Mouse (Mus musculus) forelimb bud, embryonic 11.5 days (tissue): ENCODE measurements at regions not wholly inside any gene's neighbourhood (a gene's known extent, or its start where the extent isn't known, plus 50 kb on each side); places are given as distances from the start of the nearest gene placed in this dataset.

Experiments used
- DNase-seq: peaks from one replicate; pipeline ENCODE4 v3.0.0-alpha.2; 2012; ENCODE audit warnings: low read depth, low spot score

DNA sequence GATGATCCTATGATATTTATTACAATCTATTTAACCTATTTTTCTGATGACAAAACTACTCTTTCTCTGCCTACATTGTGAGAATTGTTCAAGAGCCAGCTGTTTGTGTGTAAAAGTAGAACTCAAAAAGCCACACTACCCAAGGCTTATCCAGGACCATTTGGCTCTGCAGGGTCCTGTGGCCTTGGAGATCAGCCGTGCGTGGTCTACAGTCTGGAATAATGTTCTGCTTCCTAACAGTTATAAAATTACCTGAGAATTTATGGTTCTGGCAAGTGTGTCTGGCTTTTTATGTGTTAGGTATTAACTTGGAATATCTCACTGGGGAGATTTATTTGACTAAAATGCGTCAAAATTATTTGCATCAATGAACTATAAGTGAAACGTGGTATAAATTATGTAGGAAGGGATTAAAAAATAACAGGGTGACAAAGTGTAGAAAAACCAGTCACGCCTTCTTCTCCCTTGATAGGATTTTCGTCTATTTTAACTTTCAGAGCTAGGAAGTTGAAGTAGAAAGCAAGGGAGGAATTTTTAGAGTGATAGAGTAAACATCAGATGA lies 1789.0 kb upstream of the Gm7489 start:
- no peak for DNase-seq

DNA sequence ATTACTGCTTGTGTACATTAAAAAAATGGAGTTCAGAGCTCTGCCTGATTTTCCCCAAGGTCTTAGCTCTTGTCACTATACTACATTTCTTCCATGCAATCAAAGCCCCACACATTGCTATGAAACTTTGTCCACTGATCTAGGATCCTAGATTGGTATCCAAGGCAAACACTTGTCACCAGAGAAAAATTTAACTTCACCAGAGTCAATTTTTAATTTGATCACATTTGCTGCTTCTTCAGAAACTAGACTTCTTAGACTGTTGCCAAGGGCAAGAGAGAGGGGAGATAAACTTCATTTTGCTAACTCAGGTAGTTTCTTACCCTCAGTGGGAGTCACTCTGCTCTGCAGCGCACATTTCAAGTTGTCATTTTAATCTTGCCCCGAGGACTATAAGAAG lies 1775.9 kb upstream of the Gm7489 start:
- DNase-seq: no peak

DNA sequence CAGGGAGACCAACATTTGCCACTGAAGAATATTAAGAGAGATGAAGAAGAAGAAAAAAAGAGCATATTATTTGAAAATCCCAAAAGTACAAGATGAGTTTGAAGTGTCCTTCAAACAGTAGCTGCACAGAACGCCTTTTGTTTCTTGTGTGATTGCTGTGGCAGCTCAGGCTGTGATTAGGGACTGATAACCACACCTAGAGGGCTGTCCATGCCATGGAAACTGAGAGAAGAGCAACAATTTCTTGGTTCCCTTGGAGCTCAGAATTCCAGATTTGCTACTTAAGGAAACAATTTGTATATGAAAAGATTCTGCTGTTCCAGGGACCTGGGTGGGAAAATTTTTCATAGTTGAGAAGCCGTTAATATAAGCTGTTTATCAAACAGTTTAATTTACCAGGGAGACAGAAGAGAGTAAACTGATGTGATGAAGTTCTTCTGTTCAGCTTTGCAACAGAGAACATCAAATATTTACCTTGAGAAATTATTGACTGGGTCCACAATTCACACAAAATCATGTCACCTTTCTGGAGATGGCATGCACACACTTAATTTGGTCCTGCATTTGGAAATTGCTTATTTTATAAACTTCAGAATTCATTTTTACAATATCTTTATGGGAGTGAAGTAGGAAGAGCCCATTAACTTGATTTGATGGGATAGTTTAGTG lies 1770.2 kb upstream of the Gm7489 start:
- DNase-seq: no peak

DNA sequence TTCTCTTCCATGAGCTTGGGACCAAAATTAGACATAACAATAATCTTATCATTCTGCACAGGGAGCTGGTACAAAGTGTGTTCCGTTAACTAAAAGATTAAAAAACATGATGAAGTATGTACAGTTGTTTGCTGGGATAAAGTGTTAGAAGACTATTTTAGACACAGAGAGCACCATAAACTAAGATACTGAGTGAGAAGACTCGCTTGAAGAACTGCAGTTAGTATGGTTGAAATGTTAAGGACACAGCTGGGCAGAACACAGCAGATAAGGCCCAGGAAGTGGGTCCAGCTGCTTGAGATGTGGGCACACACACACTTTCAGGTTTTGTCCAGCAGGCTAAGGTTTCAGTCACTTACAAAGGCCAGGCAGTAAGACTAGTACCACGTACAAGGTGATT lies 1748.0 kb upstream of the Gm7489 start:
- no peak for DNase-seq

DNA sequence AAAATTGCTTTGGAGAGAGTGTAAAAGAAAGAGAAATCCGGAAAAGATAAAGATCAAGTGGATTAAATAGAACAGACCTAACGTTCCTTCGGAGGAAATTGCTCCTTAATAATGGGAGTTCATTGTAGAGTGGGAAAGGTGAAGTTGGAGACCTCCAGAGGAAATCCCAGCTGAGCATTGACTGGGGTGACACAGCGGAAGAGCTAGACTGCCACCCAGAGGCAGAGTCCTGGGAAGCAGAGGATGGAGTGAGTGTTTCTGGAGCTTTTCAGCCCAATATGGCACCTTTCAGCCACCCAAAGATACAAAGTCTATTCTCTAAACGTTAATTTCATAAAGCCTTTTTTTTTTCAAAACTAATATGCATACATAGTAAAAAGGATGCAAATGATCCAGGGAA lies 1731.3 kb upstream of the Gm7489 start:
- peak; percentile 43 for DNase-seq

DNA sequence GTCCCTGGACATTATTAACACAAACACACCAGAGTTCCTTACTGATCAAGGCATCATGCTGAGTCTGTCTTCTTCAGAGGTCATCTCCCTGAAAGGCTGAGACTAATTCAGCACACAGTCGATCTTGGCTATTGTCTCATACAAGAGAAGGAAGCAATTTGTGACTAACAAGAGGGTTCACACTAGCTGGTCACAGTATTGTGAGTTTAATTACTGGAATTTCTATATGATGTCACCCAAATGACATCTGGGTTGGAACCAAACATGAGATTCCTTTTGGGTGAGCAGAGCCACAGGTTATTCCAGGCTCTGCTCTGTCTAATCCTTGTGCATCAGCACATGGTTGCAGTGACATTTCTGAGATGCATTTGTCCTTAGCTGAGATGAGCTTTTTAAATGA lies 1728.9 kb upstream of the Gm7489 start:
- no peak for DNase-seq

DNA sequence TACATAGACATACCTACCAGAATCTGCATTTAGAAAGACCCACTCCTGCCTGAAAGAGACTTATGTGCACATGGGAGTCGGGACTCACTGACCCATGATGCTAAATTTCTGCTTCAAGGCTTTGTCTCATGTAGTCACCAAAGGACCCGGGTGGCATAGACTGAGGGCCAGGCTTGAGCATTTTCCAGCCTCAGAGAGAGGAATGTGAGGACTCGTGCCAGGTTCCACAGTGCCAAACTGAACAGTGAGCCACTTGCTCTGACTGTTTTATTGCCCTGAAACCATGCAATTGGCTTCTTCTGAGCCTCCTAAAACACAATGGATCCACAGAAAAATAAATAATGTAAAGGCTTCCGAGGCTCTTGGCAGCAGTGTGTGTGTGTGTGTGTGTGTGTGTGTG lies 1727.9 kb upstream of the Gm7489 start:
- DNase-seq: no peak

DNA sequence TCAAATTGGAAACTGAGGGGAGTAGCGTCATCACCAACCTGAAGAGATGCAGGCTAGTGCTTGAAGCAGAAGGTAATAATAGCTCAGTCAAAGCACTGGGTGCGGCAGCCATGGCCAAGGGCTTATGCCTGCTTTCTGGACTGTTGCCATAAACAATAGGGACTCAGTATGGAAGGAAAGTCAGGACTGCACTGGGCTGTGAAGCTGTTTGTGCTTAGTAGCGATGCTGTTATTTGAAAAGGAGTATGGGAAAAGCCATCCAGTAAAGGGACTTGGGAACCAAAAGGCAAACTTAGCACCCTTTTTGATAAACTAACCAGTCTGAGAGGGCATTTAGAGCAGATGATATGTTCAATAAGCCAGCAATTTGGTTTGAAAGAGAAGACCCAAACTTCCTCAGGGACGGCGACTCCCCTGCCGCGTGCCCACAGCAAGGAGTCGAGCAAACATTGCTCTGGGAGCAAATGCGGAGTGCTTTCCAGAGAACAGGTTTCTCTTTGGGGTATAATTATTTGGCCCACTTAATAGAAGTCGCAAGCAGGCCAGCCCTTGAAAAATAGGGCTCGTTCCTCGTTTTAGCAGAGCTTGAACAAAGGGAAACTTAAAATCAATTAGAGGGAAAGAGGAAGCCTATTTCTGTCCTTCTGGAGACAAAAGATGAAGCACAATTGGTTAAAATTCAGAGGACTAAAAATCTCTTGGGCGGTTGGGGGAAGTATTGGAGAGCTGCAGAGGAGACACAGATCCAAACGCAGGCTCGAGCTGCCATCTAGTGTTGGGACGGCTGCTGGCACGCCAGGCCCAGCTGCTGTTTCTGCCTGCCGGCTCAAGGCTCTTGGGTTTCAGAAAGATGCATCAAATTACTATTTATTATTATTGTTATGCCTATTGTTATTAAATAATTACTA lies 1724.3 kb upstream of the Gm7489 start:
- peak; percentile 77 for DNase-seq

DNA sequence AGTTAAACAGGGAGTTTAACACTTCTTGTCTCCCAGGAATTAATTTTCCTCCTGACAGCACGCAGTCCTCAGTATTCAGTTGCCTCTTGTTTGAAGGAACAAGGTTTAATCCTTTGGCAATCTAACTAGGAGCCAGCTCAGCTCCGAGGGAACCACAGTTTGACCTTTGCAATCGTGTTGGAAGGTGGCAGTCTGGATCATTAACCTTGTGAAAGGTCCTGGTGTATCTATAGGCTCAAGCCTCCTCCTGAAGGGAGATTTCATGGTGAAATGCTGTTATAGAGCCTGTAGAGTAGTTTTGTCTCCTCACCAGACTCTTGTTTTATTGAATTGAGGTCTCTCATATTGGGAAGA lies 1723.6 kb upstream of the Gm7489 start:
- peak; percentile 21 for DNase-seq

DNA sequence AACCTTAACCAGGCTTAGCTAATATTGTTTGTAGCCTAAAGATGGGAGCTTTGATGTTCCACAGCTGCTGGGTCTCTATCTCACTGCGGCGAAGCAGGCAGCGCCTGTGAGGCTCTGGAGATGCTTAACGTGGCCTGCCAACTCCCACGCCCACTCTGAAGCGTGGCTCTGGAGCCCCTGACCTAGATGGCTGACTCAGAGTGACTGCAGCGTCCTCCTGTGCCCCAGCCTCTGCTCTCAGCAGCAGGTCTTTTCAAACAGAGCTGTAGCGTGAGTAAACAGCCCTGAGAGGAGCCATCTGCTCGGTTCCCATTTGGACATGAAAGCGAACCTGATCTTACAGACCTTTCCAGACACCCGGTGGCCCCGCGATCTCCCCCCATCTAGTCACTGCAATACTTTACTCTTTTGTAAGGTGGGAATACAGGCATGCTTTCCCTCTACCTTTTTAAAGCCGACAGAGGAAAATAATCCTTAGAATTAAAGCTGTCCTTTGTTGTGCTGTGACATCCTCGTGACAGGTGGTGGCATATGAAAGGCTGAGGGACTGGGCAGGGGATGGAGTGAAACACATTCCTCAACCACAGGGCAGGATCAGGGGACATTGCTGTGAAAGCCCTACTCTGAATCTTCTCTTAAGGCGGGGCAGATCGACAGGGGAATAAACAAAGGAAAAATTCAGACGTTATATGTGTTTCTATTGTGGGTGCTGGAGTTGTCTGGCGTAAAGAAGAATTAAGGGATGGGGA lies 1723.0 kb upstream of the Gm7489 start:
- peak; percentile 12 for DNase-seq

DNA sequence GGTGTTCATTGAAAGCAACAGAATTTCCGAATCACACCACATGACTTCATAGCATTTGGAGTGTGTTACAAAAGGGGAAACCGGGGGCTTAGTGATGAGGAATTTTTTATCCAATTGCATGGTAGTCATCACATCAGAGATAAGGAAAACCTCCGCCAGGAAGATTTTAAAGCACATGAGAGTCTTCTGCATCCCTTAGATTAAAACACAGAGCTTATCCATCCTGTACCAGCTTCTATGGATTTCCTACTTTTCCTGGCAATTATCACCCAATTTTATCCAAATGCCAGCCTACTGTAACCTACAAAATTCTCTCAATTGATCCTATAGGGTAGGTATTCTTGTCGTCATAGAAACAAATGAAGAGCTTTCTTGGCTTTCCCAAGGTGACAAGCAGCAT lies 1718.6 kb upstream of the Gm7489 start:
- DNase-seq: no peak

DNA sequence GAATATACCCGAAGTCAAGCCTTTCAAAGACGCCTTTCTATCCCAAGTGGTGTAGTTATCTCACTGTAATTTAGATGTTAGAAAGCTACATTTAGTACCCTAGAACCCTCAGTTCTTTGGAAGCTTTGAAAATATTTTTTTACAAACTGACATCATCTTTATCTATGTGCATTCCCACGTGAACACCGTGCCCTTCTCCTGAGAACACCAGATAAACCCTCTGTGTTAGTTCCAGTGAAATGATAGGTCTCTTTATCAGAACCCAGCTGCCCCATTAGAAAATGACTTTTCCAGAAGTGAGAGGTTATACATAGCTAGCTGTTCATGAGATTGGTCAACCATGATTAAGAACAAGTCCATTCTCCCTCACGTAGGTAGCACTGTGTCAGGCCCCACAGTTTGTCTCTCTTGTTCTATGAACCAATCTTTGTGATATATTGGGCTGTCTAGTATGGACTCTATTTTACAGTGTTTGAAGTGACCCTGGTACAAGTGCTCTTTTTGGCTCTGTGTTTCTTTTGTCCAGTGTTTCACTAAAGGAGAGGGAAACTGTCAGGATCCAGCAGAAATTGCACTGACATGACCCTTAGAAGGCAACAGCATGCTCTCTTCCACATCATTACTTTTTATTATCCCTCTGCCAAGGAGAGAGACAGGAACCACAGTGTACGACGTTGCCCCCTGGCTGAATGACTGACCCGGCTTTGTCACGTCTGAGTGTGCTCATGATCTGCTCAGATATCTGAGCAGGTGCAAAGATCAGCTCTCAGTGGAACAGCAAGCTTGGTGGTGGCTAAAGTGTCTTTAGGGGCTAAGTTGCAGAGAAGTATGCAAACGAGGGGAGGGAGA lies 1717.9 kb upstream of the Gm7489 start:
- no peak for DNase-seq

DNA sequence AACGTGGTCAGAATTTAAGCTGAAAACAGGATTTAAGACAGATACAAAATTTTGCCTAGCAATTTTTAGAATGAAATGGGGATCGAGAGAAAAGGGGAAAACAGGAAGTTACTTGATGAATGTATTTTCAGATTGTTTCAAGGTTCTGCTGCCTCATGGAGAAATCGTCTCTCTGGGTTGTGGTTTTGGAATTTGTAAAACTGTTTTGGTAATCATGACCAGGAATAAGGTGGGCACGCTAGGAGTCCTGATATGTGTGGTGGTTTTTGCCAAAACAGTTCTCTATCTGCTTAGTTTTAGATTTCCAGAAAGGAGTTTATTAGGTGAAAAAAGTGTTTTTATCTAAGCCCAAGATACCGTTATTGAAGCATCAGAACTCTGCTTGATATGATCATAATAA lies 1716.9 kb upstream of the Gm7489 start:
- no peak for DNase-seq

DNA sequence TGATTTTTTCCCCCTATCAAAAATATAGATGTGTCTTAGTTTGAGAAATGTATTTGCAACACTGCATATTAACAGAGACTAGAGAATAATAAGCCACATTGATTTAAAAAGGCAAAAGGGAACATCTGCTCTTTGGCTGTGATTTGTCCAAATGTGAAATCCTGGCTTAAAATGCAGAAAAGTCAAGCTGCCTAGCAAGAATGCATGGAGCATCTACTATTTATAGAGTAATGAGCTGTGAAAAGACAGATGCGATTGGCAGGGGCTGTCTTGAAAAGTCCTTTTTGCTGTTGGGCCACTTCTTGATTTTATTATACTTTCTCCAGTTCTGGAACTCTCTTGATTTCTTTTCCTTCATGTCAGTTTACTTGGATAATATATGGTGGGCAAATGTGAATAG lies 1707.8 kb upstream of the Gm7489 start:
- DNase-seq: no peak

DNA sequence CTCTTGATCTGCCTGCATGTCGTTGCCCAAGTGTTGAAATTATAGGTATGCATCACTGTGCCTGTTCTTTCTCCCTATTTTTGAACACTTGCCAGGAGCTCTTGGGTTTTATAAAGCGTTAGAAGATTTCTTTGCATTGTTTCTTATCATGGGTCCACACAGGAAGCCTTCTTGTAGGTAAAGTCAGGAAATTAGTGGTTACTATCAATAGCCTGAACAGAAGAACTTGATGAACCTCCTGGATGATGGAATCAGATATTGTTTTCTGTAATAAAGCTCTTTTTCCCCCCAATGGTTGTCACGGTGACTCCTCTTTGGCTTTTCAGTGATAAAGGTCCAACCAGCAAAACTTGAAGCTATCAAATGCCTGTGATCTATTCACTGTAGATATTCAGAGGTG lies 1706.0 kb upstream of the Gm7489 start:
- DNase-seq: no peak

DNA sequence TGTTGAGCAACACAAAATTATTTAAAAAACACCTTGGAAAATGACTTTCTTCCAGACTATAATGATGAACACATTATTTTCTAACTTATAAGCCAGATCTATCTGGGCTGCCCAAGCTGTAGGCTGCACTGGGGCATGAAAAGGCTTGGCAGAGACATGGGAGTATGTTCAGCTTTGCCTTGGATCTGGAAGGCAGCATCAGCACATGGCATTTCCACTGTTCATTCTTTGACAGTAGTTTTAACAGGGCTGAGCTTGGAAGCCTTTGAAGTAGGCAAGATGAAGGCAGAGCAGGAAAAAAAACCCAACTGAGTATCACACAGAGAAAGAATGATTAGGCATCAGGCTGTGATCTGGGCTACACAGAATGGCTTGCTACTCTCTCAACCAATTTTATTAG lies 1705.3 kb upstream of the Gm7489 start:
- DNase-seq: no peak

DNA sequence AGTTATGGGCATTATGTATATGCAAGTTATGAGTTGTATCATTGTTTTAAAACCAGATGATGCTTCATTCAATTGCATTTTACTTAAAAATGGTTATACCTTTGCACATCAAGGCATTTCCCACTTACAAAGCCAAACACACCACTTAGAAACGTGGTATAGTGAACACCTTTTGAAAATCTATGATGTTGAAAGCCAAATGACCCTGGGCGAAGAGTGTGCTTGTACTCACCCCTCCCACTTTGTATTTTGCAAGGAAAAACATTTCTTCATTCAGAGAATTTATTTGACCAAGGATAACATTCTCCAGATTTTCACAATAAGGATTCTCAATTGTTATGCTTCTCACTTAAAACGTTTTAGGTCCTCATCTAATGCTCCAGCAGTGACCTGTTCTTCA lies 1693.5 kb upstream of the Gm7489 start:
- DNase-seq: no peak

DNA sequence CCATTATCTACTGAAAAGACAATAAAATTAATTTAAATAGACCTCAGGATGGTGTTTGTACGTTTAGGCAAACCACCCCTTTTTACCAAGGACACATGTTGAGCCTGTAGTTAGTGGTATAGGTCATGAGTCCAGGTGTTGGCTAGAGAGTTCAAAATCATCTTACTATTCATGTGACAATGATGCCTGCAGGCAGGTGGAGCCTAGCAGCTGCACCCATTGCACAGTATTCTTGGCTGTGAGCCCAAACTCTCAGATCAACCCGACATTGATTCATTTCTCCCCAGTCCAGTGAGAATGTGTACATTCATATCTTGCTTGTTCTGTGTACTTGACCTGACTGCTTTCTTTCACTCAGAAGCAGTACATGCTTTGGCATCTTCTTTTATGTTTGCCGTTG lies 1677.4 kb upstream of the Gm7489 start:
- DNase-seq: no peak

DNA sequence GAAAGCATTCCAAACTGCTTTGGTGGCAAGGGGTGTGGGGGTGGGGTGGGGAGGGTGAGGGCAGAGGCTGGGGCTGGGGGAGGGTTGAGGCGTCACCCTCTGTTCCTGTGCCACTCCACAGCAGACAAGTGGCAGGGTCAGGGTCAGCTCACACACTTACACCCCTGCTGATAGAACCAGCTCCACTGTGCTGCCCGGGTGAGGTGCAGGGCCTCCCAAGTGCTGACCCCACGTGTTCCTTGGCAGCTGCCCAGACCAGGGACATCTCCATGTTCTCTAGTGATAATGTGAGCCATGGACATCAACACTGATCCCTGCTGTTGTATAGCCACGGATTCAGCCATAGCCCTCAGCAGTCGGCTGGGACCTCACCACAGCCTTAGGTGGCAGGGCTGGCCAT lies 1652.3 kb upstream of the Gm7489 start:
- no peak for DNase-seq

DNA sequence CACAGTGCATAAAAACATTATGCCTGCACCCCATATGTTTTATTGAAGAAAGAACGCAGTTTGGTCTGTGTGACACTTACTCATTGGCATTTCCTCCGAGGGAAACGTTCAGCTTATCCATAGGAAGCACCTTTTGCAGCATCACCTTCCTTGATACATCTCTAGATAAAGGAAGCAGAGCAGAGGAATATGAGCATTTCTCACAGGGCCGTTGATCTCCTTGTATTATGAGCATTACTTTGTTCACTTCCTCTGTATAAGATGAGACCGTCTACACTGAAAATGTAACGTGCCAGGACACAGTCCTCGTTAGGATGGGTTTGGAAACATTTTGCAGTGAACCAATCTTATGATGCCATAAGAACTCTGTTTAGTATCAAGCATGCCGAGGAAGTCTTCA lies 1648.5 kb upstream of the Gm7489 start:
- DNase-seq: no peak

DNA sequence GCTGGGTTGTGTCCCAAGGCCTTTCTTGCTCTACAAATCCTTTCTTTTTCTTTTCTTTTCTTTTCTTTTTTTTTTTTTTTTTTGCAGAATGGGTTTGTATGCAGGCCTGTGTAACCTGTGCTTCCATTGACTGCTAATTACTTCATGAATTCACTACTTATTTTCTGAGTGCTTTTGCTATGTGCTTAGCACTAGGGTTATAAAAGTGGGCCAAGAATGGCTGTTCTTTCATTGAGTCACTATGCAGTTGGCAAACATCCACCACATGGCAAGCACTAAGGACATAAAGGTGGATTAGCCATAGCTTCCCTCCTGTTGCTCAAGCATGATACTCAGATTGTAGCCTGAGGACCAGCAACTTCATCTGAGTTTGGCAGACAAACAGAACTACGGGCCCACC lies 1641.8 kb upstream of the Gm7489 start:
- no peak for DNase-seq
